Mouse (Mus musculus) ovary, adult 18-20 months (tissue): ENCODE results near the gene Syna.

Experiments
- DNase-seq: peaks from one replicate; pipeline ENCODE4 v3.0.0; 2022; ENCODE audit warnings: low spot score, mixed read lengths

Gene Syna

DNA sequence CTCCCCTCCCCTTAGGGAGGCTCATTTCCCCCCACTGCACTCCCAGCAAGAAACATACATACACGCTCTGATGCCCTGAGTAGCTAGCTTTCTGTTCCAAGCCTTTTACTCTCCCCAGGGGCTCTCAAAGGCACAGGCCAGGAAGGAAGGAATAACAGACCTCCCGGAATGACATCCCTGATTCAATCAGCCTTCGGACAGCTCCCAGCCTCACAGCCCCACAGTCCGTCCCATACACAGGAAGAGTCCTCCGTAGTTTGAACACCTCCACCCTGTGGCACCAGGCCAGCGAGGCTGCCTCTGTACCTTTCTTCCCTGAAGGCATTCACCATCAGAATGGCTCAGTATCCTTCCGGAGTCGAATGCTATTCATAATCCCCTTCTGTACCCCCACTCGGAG lies 31.5 kb downstream of the Syna start:
- no peak for DNase-seq

DNA sequence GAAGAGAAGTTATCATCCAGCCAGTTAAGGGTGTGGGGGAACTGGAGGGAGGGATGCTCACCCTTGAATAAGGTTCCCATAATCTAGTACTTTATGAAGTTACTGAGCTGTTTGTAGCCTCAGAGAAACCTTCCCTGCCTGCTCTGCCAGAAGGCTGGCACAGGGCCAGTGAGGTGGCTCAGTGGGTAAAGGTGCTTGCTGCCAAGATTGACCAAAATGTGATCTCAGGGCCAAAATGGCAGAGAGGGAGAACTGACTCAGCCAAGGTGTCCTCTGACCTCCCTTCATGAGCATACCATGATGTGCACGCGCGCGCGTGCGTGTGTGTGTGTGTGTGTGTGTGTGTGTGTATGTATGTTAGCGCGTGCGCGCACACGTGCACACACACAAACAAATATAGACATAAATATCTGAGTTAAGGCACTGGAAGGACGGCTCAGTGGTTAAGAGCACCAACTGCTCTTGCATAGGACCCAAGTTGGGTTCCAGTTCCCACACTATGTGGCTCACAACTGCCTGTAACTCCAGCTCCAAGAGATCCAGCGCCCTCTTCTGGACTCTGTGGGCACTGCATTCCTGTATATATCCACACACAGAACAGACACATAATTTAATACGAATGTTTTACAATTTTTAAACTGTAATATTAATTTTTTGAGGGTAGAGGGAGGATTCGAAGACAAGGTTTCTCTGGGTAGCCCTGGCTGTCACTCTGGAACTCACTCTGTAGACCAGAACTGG lies 33.8 kb downstream of the Syna start:
- DNase-seq, result no peak

DNA sequence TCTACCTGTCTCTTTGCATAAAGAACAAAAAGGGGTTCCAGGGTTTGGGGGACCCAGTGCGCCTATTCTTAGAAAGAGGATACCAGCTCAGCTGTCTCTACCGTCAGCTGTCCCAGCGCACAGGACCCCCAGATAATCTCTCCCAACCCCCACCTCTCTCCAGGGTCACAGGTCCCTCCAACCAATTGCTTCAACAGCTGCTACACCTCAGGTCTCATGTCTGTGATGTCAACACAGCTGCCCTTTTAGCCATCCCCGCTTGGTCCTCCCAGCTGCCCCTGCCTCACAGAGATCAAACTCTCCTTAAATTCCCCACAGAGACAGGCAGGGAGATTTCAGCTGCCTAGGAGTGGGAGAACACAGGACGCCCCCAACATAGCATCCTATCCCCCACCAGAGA lies 36.2 kb downstream of the Syna start:
- DNase-seq, result no peak

DNA sequence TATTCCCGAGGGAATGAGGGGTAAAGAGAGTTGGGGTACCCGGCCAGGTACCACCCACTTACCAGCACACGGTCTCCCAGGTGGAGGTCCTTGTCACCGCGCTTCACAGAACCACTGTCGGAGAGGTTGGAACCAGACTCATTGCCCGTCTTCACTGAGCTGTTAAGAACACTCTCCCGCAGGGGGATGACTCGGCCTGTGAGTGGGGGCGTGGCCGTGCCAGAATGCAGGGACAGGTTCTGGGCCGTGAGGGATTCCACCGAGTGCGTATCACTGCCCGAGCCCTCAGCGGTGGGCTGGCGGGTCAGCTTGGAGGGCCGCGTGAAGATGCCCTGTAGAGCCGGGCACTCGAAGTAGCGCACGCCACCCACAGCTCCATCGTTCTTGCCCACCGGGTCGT lies 37.4 kb downstream of the Syna start:
- DNase-seq, result no peak

DNA sequence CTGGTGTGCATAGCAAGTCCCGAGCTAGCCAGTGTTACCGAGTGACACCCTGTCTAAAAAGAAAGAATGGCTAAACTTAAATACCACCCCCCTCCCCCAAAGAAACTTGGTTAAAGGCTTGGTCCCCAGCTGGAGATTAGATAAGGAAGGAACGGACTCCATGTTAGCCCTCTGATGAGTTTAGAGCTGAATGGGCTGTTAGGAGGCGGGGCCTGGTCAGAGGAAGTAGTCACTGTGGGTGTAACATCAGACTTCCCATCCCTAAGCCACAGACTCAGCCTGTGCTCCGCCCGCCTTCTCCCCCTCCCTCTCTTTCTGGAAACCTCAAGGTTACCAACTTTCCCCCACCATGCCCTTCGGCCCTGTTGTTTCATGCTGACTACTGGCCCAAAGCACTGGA lies 38.2 kb downstream of the Syna start:
- DNase-seq, result no peak

DNA sequence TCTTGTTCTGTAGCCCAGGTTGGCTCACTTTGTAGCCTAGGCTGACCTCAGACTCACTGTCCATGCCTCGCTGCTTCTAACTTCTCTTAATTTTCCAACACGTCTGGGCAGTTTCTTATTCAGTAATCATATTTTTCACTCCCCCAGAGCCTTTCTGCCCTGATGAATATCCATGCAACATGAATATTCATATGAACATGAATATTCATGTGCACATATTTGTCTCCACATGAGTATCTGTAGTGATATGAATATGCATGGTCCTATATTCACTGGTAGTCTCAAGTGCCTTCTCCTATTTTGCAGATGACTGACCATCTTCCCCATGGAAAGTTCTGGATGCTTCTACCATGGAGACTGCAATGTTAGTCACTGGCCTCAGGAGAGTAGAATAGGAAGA lies 38.8 kb downstream of the Syna start:
- DNase-seq, result no peak

DNA sequence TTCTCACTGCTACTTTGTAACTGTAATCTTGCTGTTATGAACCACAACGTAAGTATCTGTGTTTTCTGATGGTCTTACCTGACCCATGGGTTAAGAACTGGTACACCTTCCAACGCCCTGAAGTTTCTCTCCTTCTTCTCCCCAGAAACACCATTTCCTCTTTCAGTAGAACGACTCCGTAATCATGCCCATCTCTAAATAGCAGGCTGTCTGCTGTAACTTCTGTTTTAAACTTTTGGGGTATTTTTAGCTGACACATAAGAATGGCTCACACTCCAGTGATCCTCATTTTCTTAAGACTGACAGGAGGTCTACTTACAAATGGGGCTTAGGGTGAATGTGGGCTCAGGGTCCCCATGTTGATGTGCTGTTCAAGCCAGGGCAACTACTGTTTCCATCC lies 39.9 kb downstream of the Syna start:
- DNase-seq, result no peak

DNA sequence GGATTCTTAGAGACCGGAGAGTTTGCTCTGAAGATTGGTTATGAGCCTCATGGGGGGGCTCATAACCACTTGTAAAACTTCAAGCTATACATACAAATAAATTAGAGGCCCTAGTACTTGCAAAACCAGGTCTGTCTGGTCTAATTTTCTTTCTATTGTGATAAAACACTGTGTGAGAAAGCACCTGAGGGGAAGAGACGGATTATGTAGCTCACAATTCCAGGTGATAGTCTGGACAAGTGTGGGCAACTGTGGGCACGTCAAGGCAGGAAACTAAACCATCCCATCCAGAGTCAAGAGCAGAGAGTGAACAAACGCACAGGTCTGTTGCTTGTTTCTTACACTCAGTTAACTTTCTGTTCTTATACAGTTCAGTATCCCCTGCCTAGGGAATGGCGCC lies 40.5 kb downstream of the Syna start:
- no peak for DNase-seq

DNA sequence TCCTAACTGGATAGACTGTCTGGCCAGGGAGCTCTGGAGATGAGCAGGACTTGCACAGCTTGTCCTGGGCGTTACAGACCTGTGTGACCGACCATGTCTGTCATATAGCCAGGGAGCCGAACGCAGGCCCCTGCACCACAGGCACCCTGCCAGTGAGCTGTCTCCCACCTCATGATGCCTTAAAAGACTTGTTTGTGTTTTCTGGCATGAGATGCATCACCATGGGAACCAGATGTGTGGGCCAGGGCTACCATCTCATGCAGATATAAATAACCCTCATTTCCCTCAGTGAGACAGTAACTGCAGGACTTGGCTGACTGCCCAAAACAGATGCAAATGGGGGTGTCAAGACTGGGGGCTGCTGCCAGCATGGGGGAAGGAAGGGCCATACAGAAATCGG lies 47.9 kb downstream of the Syna start:
- no peak for DNase-seq

DNA sequence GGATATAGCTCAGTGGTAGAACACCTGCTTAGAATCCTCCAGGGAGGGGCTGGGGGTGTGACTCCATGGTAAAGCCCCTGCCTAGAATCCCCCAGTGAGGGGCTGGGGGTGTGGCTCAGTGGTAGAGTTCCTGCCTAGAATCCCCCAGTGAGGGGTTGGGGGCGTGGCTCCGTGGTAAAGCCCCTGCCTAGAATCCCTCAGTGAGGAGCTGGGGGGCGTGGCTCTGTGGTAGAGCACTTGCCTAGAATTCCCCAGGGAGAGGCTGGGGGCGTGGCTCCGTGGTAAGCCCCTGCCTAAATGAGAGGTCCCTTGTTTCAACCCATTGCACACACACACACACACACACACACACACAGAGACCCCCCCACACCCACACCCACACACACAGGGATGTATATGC lies 49.7 kb downstream of the Syna start:
- no peak for DNase-seq

DNA sequence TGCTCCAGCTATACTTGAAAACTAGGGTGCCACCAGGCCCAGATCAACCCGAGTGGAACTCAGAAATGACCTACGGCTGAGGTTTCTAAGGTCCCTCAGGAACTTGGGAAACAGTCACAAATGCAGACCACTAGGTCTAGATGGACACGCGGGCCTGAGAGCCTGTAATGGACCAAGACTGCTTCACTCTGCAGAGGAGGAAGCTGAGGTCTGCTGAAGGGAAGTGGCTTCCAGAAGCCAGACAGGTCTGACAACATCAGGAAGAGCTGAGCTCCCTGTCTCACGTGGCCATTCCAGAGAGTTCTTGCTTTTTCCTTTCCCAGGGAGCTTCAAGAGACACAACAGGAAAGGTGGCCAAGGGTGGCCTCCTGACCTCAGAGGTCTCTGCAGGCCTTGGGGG lies 51.0 kb downstream of the Syna start:
- DNase-seq, result no peak
